Mouse (Mus musculus) embryo, embryonic 9.5 days (tissue): ENCODE measurements around the gene Eno1.
"Not testable (repeated sequence)": the region's sequence is repeated elsewhere in the genome, so short reads cannot be mapped to it uniquely, and the experiment has no call there.

Experiments
- DNase-seq: peaks from one replicate; pipeline ENCODE4 v3.0.0-alpha.2; 2017; ENCODE audit errors: extremely low spot score

Eno1 gene

GRCm38 (mm10) chr4:150249731-150250270, 13.3 kb downstream of the Eno1 start:
- DNase-seq, result no peak

- DNase-seq, result no peak
These were observed 14.3 kb downstream of the Eno1 start for GRCm38 (mm10) chr4:150250549-150251422.

- no peak for DNase-seq
These were observed 17.9 kb downstream of the Eno1 start for GRCm38 (mm10) chr4:150254416-150254815.

GRCm38 (mm10) chr4:150255181-150255580, 18.7 kb downstream of the Eno1 start:
- no peak for DNase-seq

GRCm38 (mm10) chr4:150257252-150258204, 21.0 kb downstream of the Eno1 start:
- DNase-seq, result peak; percentile 87

GRCm38 (mm10) chr4:150258388-150258787, 21.9 kb downstream of the Eno1 start:
- DNase-seq, result no peak

GRCm38 (mm10) chr4:150259577-150259976, 23.1 kb downstream of the Eno1 start:
- DNase-seq, result no peak

- no peak for DNase-seq
These were observed 23.6 kb downstream of the Eno1 start for GRCm38 (mm10) chr4:150260111-150260510.

- DNase-seq, result no peak
These were observed 24.2 kb downstream of the Eno1 start for GRCm38 (mm10) chr4:150260745-150261144.

GRCm38 (mm10) chr4:150262301-150262700, 25.8 kb downstream of the Eno1 start:
- no peak for DNase-seq

GRCm38 (mm10) chr4:150264903-150265302, 28.4 kb downstream of the Eno1 start:
- peak; percentile 45 for DNase-seq

- no peak for DNase-seq
These were observed 28.9 kb downstream of the Eno1 start for GRCm38 (mm10) chr4:150265471-150265870.

GRCm38 (mm10) chr4:150266655-150267223, 30.2 kb downstream of the Eno1 start:
- DNase-seq, result no peak

GRCm38 (mm10) chr4:150268674-150269653, 32.4 kb downstream of the Eno1 start:
- no peak for DNase-seq

GRCm38 (mm10) chr4:150269679-150270078, 33.2 kb downstream of the Eno1 start:
- no peak for DNase-seq

GRCm38 (mm10) chr4:150270718-150271117, 34.2 kb downstream of the Eno1 start:
- DNase-seq, result not testable (repeated sequence)

GRCm38 (mm10) chr4:150272725-150273124, 36.2 kb downstream of the Eno1 start:
- DNase-seq, result no peak

GRCm38 (mm10) chr4:150275531-150275930, 39.0 kb downstream of the Eno1 start:
- no peak for DNase-seq

GRCm38 (mm10) chr4:150279336-150279735, 42.8 kb downstream of the Eno1 start:
- not testable (repeated sequence) for DNase-seq

GRCm38 (mm10) chr4:150280002-150280401, 43.5 kb downstream of the Eno1 start:
- DNase-seq, result no peak

GRCm38 (mm10) chr4:150280459-150280858, 43.9 kb downstream of the Eno1 start:
- DNase-seq, result peak; percentile 32
